8 mouse cellular contexts compared by ENCODE assay signal in the genomic region with DNA sequence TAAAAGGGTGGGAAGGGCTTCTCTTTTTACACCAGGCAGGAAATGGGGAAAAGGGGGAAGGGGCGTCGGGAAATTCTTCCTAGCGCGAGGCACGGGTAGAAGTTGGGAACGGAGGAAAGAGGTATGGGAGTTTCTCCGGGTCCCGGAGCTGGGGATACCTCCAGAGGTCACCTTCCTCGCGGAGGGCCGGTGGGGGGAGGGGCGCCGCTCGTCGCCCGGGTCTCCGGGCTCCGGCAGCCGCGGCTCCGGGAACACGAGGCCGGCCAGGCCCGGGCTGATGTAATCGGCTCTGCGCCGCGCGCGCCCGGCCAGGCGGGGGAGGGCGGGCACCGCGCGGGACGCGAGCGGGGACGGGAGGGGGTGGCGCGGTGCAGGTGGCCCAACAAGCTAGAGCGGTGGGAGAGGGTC. TPM values are rescaled to one million over a fixed set of nuclear protein-coding genes. Genes with fewer than 3 reads are reported as not detected.
DNase-seq lines count a peak whose midpoint lies in the region; ATAC-seq and TF ChIP-seq lines count a peak whose summit lies in the region.

No protein-coding gene starts in this region.

- H3K4me1 ChIP-seq in hindbrain, postnatal 0 days (ENCODE audit: insufficient read depth, low read length): peaks cover 34% of the 10 kb centered on the region
- H3K4me1 ChIP-seq in liver, embryonic 14.5 days (replicated peaks; ENCODE audit: control insufficient read depth in 2 of 2, insufficient read depth in 2 of 2, low read length in 1 of 2): peaks cover 3 to 21% of the 10 kb centered on the region in 2 experiments
- H3K4me1 ChIP-seq in neural tube, embryonic 14.5 days (ENCODE audit: control insufficient read depth, insufficient read depth, low read length): peaks cover 28% of the 10 kb centered on the region

- no peak for TF ChIP-seq CTCF in brain, embryonic 14.5 days (IDR thresholded peaks at IDR 0.05; ENCODE audit: borderline replicate concordance, extremely low read depth, insufficient read depth, insufficient read length)
- TF ChIP-seq CTCF in hindbrain, postnatal 0 days (IDR thresholded peaks at IDR 0.05; ENCODE audit: low read depth): no peak
- TF ChIP-seq CTCF in liver, embryonic 14.5 days (IDR thresholded peaks at IDR 0.05; ENCODE audit: low read depth): no peak

- no peaks in the 10 kb centered on the region for H3K27me3 ChIP-seq in hindbrain, postnatal 0 days (ENCODE audit: insufficient read depth, low read length)
- H3K27me3 ChIP-seq in liver, embryonic 14.5 days (ENCODE audit: control insufficient read depth, insufficient read depth, low read length): no peaks in the 10 kb centered on the region
- no peaks in the 10 kb centered on the region for H3K27me3 ChIP-seq in neural tube, embryonic 14.5 days (ENCODE audit: control insufficient read depth, insufficient read depth, low read length)

- no peak for TF ChIP-seq EP300 in liver, embryonic 14.5 days (IDR thresholded peaks at IDR 0.05; ENCODE audit: low read depth)

- no peaks in the 10 kb centered on the region for H3K36me3 ChIP-seq in hindbrain, postnatal 0 days (ENCODE audit: insufficient read depth, low read length)
- peaks cover under 1% of the 10 kb centered on the region; the same call in 1 of the 2 replicates for H3K36me3 ChIP-seq in liver, embryonic 14.5 days (replicated peaks; ENCODE audit: control insufficient read depth, insufficient read depth, low read depth)
- no peaks in the 10 kb centered on the region for H3K36me3 ChIP-seq in neural tube, embryonic 14.5 days (ENCODE audit: control insufficient read depth, insufficient read depth, low read length)

- H3K27ac ChIP-seq in hindbrain, postnatal 0 days: peak overlapping the region; percentile 90
- peak overlapping the region; percentile 27 for H3K27ac ChIP-seq in liver, embryonic 14.5 days
- peak overlapping the region; percentile 81 for H3K27ac ChIP-seq in neural tube, embryonic 14.5 days (ENCODE audit: low read depth, low read length)

- 0 out of 2 replicates have a peak, but pooled peaks have one; percentile 21 for ATAC-seq in hindbrain, postnatal 0 days
- ATAC-seq in liver, embryonic 14.5 days (ENCODE audit: insufficient read depth): peak; percentile 54
- ATAC-seq in neural tube, embryonic 14.5 days (ENCODE audit: low read depth): peak; percentile 18; the same call in 1 of the 2 replicates
- ATAC-seq in megakaryocyte-erythroid progenitor cell, adult 5-6 weeks (replicated peaks; ENCODE audit: low FRiP score, low TSS enrichment, poor library complexity, severe bottlenecking): no peak

- no peaks in the 10 kb centered on the region for H3K9me3 ChIP-seq in hindbrain, postnatal 0 days (ENCODE audit: low read length)
- no peaks in the 10 kb centered on the region for H3K9me3 ChIP-seq in liver, embryonic 14.5 days (ENCODE audit: control insufficient read depth, low read length)
- H3K9me3 ChIP-seq in neural tube, embryonic 14.5 days (ENCODE audit: control insufficient read depth, low read length): no peaks in the 10 kb centered on the region

- peak overlapping the region; percentile 70 for H3K9ac ChIP-seq in hindbrain, postnatal 0 days (replicated peaks; ENCODE audit: low read length)
- H3K9ac ChIP-seq in liver, embryonic 14.5 days (replicated peaks): peak overlapping the region; percentile 82
- peak overlapping the region; percentile 82 for H3K9ac ChIP-seq in neural tube, embryonic 14.5 days (replicated peaks; ENCODE audit: low read depth, low read length)

- WGBS in hindbrain, postnatal 0 days: under 1% methylated on average over 38 of the region's 43 CpGs
- WGBS in liver, embryonic 14.5 days (ENCODE audit: insufficient replicate concordance): under 1% methylated on average over 42 of the region's 43 CpGs
- WGBS in neural tube, embryonic 14.5 days: 1% methylated on average over 42 of the region's 43 CpGs

- peak; percentile 27; the same call in 1 of the 2 replicates for TF ChIP-seq POLR2A in brain, embryonic 14.5 days (IDR thresholded peaks at IDR 0.05; ENCODE audit: borderline replicate concordance, extremely low read depth, insufficient read depth, insufficient read length, poor library complexity, severe bottlenecking)

- H3K4me3 ChIP-seq in hindbrain, postnatal 0 days (ENCODE audit: low read length): peak overlapping the region; percentile 67
- peak overlapping the region; percentile 59 to 73 for H3K4me3 ChIP-seq in liver, embryonic 14.5 days (ENCODE audit: insufficient read depth in 1 of 2, low read depth in 2 of 2, low read length in 2 of 2)
- peak overlapping the region; percentile 79 for H3K4me3 ChIP-seq in neural tube, embryonic 14.5 days (ENCODE audit: low read depth, low read length)

- DNase-seq in left cerebral cortex, adult 18-20 months (ENCODE audit: low spot score in 2 of 2): peak; percentile 51 to 65
- DNase-seq in left cerebral cortex, adult 11 months (ENCODE audit: low spot score): no peak
- peak; percentile 61 for DNase-seq in brain, embryonic 14.5 days (ENCODE audit: low read depth)
- DNase-seq in frontal cortex, postnatal 25 days (ENCODE audit: low spot score in 2 of 2): peak; percentile 20 to 31
- peak; percentile 65 for DNase-seq in hindbrain, postnatal 0 days (ENCODE audit: low spot score)
- peak in 1 of 3 experiments; percentile 30 for DNase-seq in liver, embryonic 14.5 days (ENCODE audit: low read depth in 3 of 3, low spot score in 3 of 3)

- H3K4me2 ChIP-seq in hindbrain, postnatal 0 days (ENCODE audit: low read depth, low read length): peak overlapping the region; percentile 66
- H3K4me2 ChIP-seq in liver, embryonic 14.5 days (ENCODE audit: low read depth): peak overlapping the region; percentile 88
- H3K4me2 ChIP-seq in neural tube, embryonic 14.5 days (ENCODE audit: low read depth, low read length): peak overlapping the region; percentile 91

RNA-seq across cellular contexts. Expression of gene Vegfa, which starts 1.8 kb away (rescaled TPM):
- 10 to 100 TPM; 61.1 to 88.1 TPM for total RNA-seq in left cerebral cortex, adult 18-20 months (2021)
- polyA plus RNA-seq in brain, embryonic 14.5 days (2012; rRNA removed): 168 and 204 TPM in 2 replicates
- 89.5 and 89.6 TPM in 2 replicates for total RNA-seq in hindbrain, postnatal 0 days (2014; rRNA removed)
- 4.1 and 4.8 TPM in 2 replicates for polyA plus RNA-seq in hindbrain, postnatal 0 days (2015; fragmentation: Nextera tagmentation; extraction: Ambion mirVana)
- 27.9 and 33.9 TPM in 2 replicates for polyA plus RNA-seq in liver, embryonic 14.5 days (2012; rRNA removed)
- polyA plus RNA-seq in liver, embryonic 14.5 days (2014; fragmentation: Nextera tagmentation; extraction: Ambion mirVana): 1.2 and 1.7 TPM in 2 replicates
- 4.7 and 5.0 TPM in 2 replicates for polyA plus RNA-seq in neural tube, embryonic 14.5 days (2014; fragmentation: Nextera tagmentation; extraction: Ambion mirVana)
- 8.8 and 12.5 TPM in 2 replicates for total RNA-seq in megakaryocyte-erythroid progenitor cell, adult 5-6 weeks (2014; fragmentation: Nextera tagmentation)
- total RNA-seq in megakaryocyte-erythroid progenitor cell, adult 5-6 weeks (2017): 15.2 and 17.2 TPM in 2 replicates

Comparison
In these comparisons a context has a peak if more than half of its experiments do, and no peak if none do; other contexts are left out.
1. H3K27ac ChIP-seq: peak in every context shown above with its lines; median percentile 90 in hindbrain, postnatal 0 days; 81 in neural tube, embryonic 14.5 days; 27 in liver, embryonic 14.5 days.